Mouse (Mus musculus) liver, embryonic 11.5 days (tissue): ENCODE data around the gene S1pr2. TPM values are rescaled to one million over a fixed set of nuclear protein-coding genes. Genes with fewer than 3 reads are reported as not detected.
A peak's percentile ranks its signal among the peaks of the same experiment; 100 is the strongest.

Experiments
- ATAC-seq: fragments of 200-750 bp; cut with Nextera tagmentation; replicated peaks from 2 replicates; pipeline ENCODE4 v1.8.0; 2017; ENCODE audit warnings: moderate number of reproducible peaks, mild to moderate bottlenecking, moderate TSS enrichment, moderate library complexity; ENCODE audit not compliant: low FRiP score
- DNase-seq: peaks from one replicate; pipeline ENCODE4 v3.0.0-alpha.2; 2017; ENCODE audit warnings: low spot score
- H3K27ac ChIP-seq: fragments of 300-500 bp; sonication (generic); 2 replicates; pipeline ENCODE4 v1.5.1; 2014; ENCODE audit warnings: mild to moderate bottlenecking, low read depth, low read length, control low read depth
- H3K27me3 ChIP-seq: fragments of 300-500 bp; sonication (generic); replicated peaks from 2 replicates; pipeline ENCODE4 v1.6.1; 2014; ENCODE audit warnings: low read length, mixed read lengths; ENCODE audit not compliant: control insufficient read depth, insufficient read depth
- H3K36me3 ChIP-seq: fragments of 300-500 bp; sonication (generic); 2 replicates; pipeline ENCODE4 v1.6.1; 2014; ENCODE audit warnings: mild to moderate bottlenecking, low read length, moderate library complexity, mixed read lengths; ENCODE audit not compliant: control insufficient read depth, insufficient read depth
- H3K4me1 ChIP-seq: fragments of 300-500 bp; sonication (generic); replicated peaks from 2 replicates; pipeline ENCODE4 v1.6.1; 2014; ENCODE audit warnings: low read length, mixed read lengths; ENCODE audit not compliant: control insufficient read depth, insufficient read depth
- H3K4me2 ChIP-seq: fragments of 300-500 bp; sonication (generic); 2 replicates; pipeline ENCODE4 v1.6.1; 2014; ENCODE audit warnings: mild to moderate bottlenecking, control low read depth, moderate library complexity
- H3K4me3 ChIP-seq: fragments of 300-500 bp; sonication (generic); 2 replicates; pipeline ENCODE4 v1.5.1; 2014; ENCODE audit warnings: low read depth, low read length, control low read depth
- H3K9ac ChIP-seq: fragments of 300-500 bp; sonication (generic); 2 replicates; pipeline ENCODE4 v1.6.1; 2014; ENCODE audit warnings: low read depth, low read length, control low read depth
- H3K9me3 ChIP-seq: fragments of 300-500 bp; sonication (generic); 2 replicates; pipeline ENCODE4 v1.6.1; 2016; ENCODE audit warnings: low read length, inconsistent platforms, mixed read lengths; ENCODE audit not compliant: control insufficient read depth
- WGBS: fragments of 180-500 bp; shearing (Covaris S2); extraction: QIAGEN DNeasy Blood & Tissue Kit; methylation state at CpG from one replicate; pipeline ENCODE4 v1.1.7; 2014; 5-methylcytosine and 5-hydroxymethylcytosine counted together
- polyA plus RNA-seq: library from polyadenylated mRNA; unstranded; fragments of >200 nt; fragmentation: Nextera tagmentation; extraction: Ambion mirVana; gene quantifications from 2 replicates; pipeline ENCODE4 v1.2.1, GENCODE M21; 2014

S1pr2 gene
- polyA plus RNA-seq, 1 experiment from 2014 or later: 15.2 TPM

DNA sequence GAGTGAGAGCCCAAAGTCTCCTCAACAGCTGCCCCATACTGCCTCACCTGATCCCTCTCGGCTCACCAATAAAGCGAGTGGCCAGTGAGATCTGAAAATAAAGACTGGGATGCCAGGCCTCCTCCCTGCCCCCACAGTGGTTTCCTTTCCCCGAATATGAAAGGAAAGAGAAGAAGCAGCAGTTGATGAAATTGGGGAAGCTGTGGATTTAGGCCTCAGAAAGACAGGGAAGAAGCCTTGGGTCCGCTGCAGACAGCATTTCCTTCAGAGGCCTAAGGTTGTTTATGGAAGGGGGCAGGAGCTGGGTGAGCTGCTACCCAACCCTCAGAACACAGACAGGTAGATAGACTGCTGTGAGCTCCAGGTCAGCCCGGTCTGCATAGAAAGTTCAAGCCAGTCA is 9.8 kb downstream of the S1pr2 start:
- ATAC-seq: no peak
- Histone ChIP-seq H3K4me3 (no peak overlapping the region), H3K4me1 (peaks cover 11% of the 10 kb centered on the region), H3K9ac (no peak overlapping the region), H3K36me3 (peaks cover 2% of the 10 kb centered on the region; the same call in 1 of the 2 replicates), H3K27ac (no peak overlapping the region), H3K9me3 (no peaks in the 10 kb centered on the region), H3K27me3 (no peaks in the 10 kb centered on the region), H3K4me2 (no peak overlapping the region)
- 69% methylated on average over 5 of the region's 5 CpGs for WGBS
- DNase-seq: no peak

DNA sequence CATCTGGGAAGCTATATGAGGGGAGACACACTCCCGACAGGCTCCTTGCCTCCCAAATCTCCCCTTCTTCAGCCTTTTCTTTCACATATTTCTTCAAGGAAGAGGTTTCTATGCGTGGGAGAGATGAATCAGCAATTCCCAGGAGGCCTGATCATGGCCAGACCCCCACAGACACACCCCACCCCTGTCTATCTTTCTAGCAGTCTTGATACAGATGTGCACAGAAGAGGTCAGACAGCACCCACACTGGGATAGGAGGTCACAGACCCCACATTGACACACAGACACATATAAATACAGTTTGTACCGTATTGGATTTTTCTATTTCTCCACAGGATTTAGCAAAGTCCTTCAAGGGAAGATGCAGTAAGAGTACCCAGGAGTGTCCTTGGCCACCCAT is 10.6 kb downstream of the S1pr2 start:
- Histone ChIP-seq H3K4me3 (no peak overlapping the region), H3K9me3 (no peaks in the 10 kb centered on the region), H3K4me1 (peaks cover 13% of the 10 kb centered on the region), H3K9ac (0 out of 2 replicates have a peak overlapping the region, but pooled peaks have one; percentile 5), H3K27me3 (no peaks in the 10 kb centered on the region), H3K27ac (no peak overlapping the region), H3K4me2 (no peak overlapping the region), H3K36me3 (peaks cover 2% of the 10 kb centered on the region; the same call in 1 of the 2 replicates)
- 62% methylated on average over 3 of the region's 3 CpGs for WGBS
- DNase-seq (no peak), ATAC-seq (peak; percentile 67; the same call in 1 of the 2 replicates)

DNA sequence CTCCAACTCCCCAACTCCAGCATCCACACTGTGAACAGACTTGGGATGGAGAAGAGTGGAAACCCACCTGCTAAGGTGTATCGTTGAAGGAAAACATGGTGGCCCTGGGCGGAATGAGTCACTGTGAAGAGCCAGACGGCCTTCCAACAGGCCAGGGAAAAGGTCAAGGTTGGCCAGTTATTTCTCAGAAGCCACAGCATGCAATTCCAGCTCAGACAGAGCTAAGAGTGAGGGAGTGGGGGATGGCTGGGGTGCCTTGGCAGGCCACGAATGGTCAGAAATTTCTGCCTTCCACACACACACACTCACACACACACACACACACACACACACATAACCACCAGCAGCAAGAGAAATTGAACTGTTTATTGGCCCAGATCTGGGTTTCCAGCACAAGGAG is 11.0 kb downstream of the S1pr2 start:
- H3K4me3 ChIP-seq: no peak overlapping the region
- H3K27me3 ChIP-seq: no peaks in the 10 kb centered on the region
- H3K4me1 ChIP-seq: peaks cover 13% of the 10 kb centered on the region
- peaks cover 2% of the 10 kb centered on the region; the same call in 1 of the 2 replicates for H3K36me3 ChIP-seq
- ATAC-seq (no peak), DNase-seq (no peak)
- H3K9ac ChIP-seq: no peak overlapping the region
- no peaks in the 10 kb centered on the region for H3K9me3 ChIP-seq
- no peak overlapping the region for H3K27ac ChIP-seq
- WGBS: 76% methylated on average over 4 of the region's 4 CpGs
- no peak overlapping the region for H3K4me2 ChIP-seq

DNA sequence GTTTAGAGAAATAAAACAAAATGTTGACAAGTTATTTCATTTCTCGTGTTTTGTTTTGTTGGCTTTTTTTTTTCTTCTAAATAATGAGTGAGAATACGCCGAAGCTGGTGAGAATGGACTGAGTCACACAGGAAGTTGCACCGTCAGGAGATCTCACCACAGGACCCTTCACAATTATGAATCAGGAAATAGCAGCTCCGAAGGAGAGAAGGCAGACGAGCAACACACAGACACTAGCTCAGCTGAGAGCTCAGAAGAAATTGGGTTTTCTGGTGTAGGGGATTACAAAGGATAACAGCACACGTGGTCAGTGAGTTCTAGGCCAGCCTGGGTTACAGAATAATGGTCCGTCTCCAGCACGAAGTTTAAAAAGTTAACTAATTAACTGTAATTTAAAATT is 15.0 kb downstream of the S1pr2 start:
- ATAC-seq (no peak), DNase-seq (no peak)
- WGBS: 46% methylated on average over 9 of the region's 9 CpGs
- Histone ChIP-seq H3K4me2 (no peak overlapping the region), H3K27ac (no peak overlapping the region), H3K9me3 (no peaks in the 10 kb centered on the region), H3K36me3 (no peaks in the 10 kb centered on the region; the same call in 1 of the 2 replicates), H3K4me1 (peaks cover 13% of the 10 kb centered on the region), H3K27me3 (no peaks in the 10 kb centered on the region), H3K4me3 (no peak overlapping the region), H3K9ac (no peak overlapping the region)

DNA sequence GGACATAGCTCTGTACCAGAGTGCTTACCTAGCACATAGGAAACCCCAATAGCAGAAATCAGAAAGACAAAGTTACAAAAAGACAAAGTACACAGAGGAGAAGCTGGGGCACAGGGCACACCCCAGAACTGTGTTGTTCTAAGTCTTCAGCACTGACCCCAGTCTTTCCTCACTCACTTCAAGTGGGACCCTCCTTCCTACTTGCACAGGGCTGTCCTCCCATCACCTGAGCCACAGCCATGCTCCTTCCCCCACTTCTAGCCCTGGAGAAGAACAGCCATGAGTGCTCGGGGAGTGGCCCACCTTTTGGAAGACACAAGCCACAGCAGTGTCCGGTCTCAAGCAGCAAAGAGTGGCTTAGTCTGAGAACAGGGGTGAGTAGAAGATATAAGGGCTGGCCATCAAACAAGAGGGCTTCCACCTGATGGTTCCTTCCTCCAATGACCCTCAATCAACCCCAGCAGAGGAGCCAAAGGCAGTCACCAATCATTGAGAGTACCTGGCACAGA is 17.1 kb downstream of the S1pr2 start, which contains the start of gene Dnmt1:
Gene Dnmt1 (minus strand): TSS at position 459 of the 509 bp plus-strand sequence.
- H3K36me3 ChIP-seq: no peaks in the 10 kb centered on the region
- DNase-seq: no peak
- ATAC-seq: no peak
- H3K27ac ChIP-seq: no peak within 1 kb of the TSS
- WGBS: 86% methylated on average over 2 of the region's 2 CpGs
- no peaks in the 10 kb centered on the region for H3K27me3 ChIP-seq
- no peaks in the 10 kb centered on the region for H3K9me3 ChIP-seq
- H3K4me3 ChIP-seq: no peak within 1 kb of the TSS
- H3K4me2 ChIP-seq: no peak within 1 kb of the TSS
- H3K9ac ChIP-seq: no peak within 1 kb of the TSS
- 0 out of 2 replicates have a peak, but pooled peaks cover 2% of the 10 kb centered on the region for H3K4me1 ChIP-seq

DNA sequence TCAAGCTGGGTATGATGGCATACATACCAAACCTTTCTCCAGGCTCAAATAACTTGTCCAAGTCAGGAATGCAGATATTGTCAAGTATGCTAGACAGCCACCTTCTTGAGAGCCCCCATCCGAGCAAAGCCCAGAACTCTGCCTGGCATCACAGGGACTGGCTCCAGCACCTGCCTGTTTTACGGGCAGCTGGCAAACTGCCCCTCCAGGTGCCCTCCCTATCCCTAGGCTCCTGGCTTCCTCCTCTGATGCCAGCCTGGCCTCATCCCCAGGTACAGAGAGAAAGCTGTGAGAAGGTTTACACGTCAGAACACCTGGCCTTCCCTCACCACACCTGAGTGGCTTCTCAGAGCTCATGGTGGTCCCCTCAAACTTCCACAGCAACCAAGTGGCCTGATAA is 19.6 kb downstream of the S1pr2 start:
- ATAC-seq (no peak), DNase-seq (no peak)
- Histone ChIP-seq H3K27ac (no peak overlapping the region), H3K9me3 (no peaks in the 10 kb centered on the region), H3K9ac (no peak overlapping the region), H3K4me1 (peaks cover 5% of the 10 kb centered on the region; the same call in 1 of the 2 replicates), H3K36me3 (no peaks in the 10 kb centered on the region), H3K4me3 (no peak overlapping the region), H3K4me2 (no peak overlapping the region), H3K27me3 (no peaks in the 10 kb centered on the region)
- 82% methylated on average over 3 of the region's 3 CpGs for WGBS

DNA sequence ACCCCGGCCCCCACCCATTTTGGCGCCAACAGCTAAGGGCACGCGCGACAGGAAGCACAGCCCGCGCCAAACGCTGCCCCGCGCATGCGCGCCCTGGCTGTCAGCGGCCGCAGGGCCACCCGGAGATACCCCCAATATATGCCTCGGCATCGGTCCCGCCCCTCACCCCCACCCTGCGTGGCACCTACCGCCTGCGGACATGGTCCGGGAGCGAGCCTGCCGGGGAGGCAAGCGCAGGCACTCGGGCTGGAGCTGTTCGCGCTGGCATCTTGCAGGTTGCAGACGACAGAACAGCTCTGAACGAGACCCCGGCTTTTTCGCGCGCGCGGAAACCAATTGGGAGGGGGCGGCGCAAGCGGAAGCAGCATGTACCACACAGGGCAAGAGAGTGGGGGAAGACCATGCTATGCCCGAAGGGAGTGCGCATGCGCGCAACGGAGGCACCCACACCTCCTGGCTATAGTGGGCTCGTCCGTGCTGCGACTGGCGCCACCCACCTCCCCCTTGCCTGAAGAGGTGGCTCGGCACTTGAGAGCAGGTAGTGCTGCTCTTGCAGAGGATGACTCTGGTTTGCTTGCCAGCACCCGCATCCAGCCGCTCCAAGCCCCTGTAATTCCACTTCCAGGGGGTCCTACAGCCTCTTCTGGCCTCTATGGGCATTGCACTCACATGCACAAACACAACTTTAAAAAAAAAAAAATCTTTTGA is 23.9 kb downstream of the S1pr2 start:
- Histone ChIP-seq H3K36me3 (peaks cover 3% of the 10 kb centered on the region; the same call in 1 of the 2 replicates), H3K9me3 (no peaks in the 10 kb centered on the region), H3K4me2 (peak overlapping the region; percentile 94), H3K27me3 (no peaks in the 10 kb centered on the region), H3K9ac (peak overlapping the region; percentile 88), H3K4me1 (peaks cover 30% of the 10 kb centered on the region), H3K4me3 (peak overlapping the region; percentile 85), H3K27ac (peak overlapping the region; percentile 86)
- ATAC-seq (peak; percentile 92), DNase-seq (peak; percentile 99)
- WGBS: under 1% methylated on average over 51 of the region's 51 CpGs

DNA sequence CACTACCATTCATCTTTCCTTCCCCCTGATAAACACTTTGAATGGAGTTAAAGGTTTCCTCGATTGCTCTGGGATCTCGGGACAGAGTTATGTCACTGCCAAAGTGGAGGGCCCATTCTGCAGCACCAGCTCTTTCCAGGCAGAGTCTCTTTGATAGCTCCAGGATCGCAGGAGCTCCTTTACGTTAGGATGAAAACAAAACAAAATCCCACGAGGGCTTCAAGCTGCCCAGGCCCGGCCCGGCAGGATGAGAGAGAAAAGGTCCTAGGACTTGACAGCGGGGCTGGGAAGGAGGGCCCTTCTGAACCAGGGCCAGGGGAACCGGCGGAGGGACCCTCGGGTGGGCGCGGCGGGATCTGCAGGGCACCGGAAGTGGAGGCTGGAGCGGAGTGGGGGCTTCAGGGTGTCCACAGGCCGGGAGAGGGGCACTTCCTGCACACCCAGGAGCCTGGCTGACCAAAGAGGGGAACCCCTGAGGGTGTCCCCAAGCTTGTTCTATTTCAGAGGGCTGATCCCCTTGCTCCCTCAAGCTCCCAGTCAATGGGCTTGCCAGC is 24.5 kb downstream of the S1pr2 start:
- H3K36me3 ChIP-seq: peaks cover 3% of the 10 kb centered on the region; the same call in 1 of the 2 replicates
- H3K27ac ChIP-seq: peak overlapping the region; percentile 86
- under 1% methylated on average over 17 of the region's 17 CpGs for WGBS
- no peaks in the 10 kb centered on the region for H3K9me3 ChIP-seq
- H3K4me2 ChIP-seq: peak overlapping the region; percentile 94
- no peaks in the 10 kb centered on the region for H3K27me3 ChIP-seq
- ATAC-seq: peak; percentile 50
- peak overlapping the region; percentile 88 for H3K9ac ChIP-seq
- H3K4me1 ChIP-seq: peaks cover 31% of the 10 kb centered on the region
- H3K4me3 ChIP-seq: peak overlapping the region; percentile 85
- no peak for DNase-seq
